Mouse (Mus musculus) Patski (cell line): Measurements from ENCODE around the gene Col4a2. TPM values are rescaled to one million over a fixed set of nuclear protein-coding genes. Genes with fewer than 3 reads are reported as not detected.

Experiments used
- ATAC-seq: fragments of 100-300 bp; one replicate; pipeline ENCODE4 v1.8.0; 2021
- CTCF ChIA-PET: fragments of 350-600 bp; sonication (Branson Sonifier 250); formaldehyde crosslinking; loops from one replicate; lab custom pipeline; 2022; ENCODE audit warnings: inconsistent platforms; lab: Charles Lee
- POLR2A ChIA-PET: fragments of 350-600 bp; sonication (Branson Sonifier 250); formaldehyde crosslinking; loops from one replicate; lab custom pipeline; 2022; ENCODE audit warnings: antibody characterized with exemption, inconsistent platforms; lab: Charles Lee
- DNase-seq: peaks from one replicate; pipeline ENCODE4 v3.0.0-alpha.2; 2011; ENCODE audit warnings: low read depth, low spot score
- H3K27me3 ChIP-seq: fragments of 371-371 bp; one replicate; pipeline ENCODE4 v1.5.1; 2021
- CTCF ChIP-seq: fragments of 100-300 bp; IDR thresholded peaks from one replicate; pipeline ENCODE4 v1.5.1; 2021
- in situ Hi-C: fragments of 300-500 bp; cut with MboI; formaldehyde crosslinking; loops from 3 replicates; pipeline ENCODE4 v1.11.1; 2018; ENCODE audit warnings: low pct_unique_long_range_greater_than_20kb, mixed read lengths
- polyA plus RNA-seq: library from polyadenylated mRNA; unstranded; gene quantifications from one replicate; pipeline ENCODE4 v1.2.3, GENCODE M21; 2021

The Col4a2 gene
- polyA plus RNA-seq, 1 experiment from 2014 or later: 206 TPM

- ATAC-seq: no peak
- TF ChIP-seq CTCF: no peak
- no peak for DNase-seq
- ChIA-PET CTCF (interaction anchor here (1.3 to 2.4 kb wide), 3 partner anchors 10 to 72 kb away, joined by 4 to 6 read pairs (median 5); no protein-coding TSS in a partner anchor), POLR2A (interaction anchor here (0.8 to 0.9 kb wide), 2 partner anchors 13 to 21 kb away, joined by 4 to 5 read pairs; no protein-coding TSS in a partner anchor)
- in situ Hi-C loops: no loop called here
- H3K27me3 ChIP-seq: no peaks in the 10 kb centered on the region
Measured at GRCm38 (mm10) chr8:11336346-11336745, 23.7 kb downstream of the Col4a2 start.

- ATAC-seq (no peak), DNase-seq (no peak)
- in situ Hi-C loops: no loop called here
- TF ChIP-seq CTCF: no peak
- no peaks in the 10 kb centered on the region for H3K27me3 ChIP-seq
- POLR2A ChIA-PET: no interaction called here
- CTCF ChIA-PET: no interaction called here
Measured at GRCm38 (mm10) chr8:11337642-11338041, 25.0 kb downstream of the Col4a2 start.

GRCm38 (mm10) chr8:11338507-11338906 is 25.9 kb downstream of the Col4a2 start:
- no peak for TF ChIP-seq CTCF
- H3K27me3 ChIP-seq: no peaks in the 10 kb centered on the region
- POLR2A ChIA-PET: no interaction called here
- ATAC-seq (no peak), DNase-seq (no peak)
- in situ Hi-C loops: no loop called here
- CTCF ChIA-PET: no interaction called here

- peak; percentile 82 for ATAC-seq
Measured at GRCm38 (mm10) chr8:11340310-11341110, 27.9 kb downstream of the Col4a2 start.

GRCm38 (mm10) chr8:11341111-11341566 is 28.5 kb downstream of the Col4a2 start:
- in situ Hi-C loops: no loop called here
- H3K27me3 ChIP-seq: no peaks in the 10 kb centered on the region
- no peak for TF ChIP-seq CTCF
- ChIA-PET POLR2A (no interaction called here), CTCF (interaction anchor here (1.0 to 1.7 kb wide), 2 partner anchors 17 to 26 kb away, joined by 3 to 4 read pairs; no protein-coding TSS in a partner anchor)
- no peak for ATAC-seq
- DNase-seq: no peak

More at GRCm38 (mm10) chr8:11340310-11341110, 27.9 kb downstream of the Col4a2 start:
- in situ Hi-C loops: no loop called here
- TF ChIP-seq CTCF: no peak
- POLR2A ChIA-PET: no interaction called here
- DNase-seq: no peak
- no peaks in the 10 kb centered on the region for H3K27me3 ChIP-seq
- CTCF ChIA-PET: interaction anchor here (1.7 kb wide), 1 partner anchor 25 kb away, joined by 4 read pairs; no protein-coding TSS in a partner anchor

GRCm38 (mm10) chr8:11344459-11344858 is 31.9 kb downstream of the Col4a2 start:
- in situ Hi-C loops: no loop called here
- TF ChIP-seq CTCF: no peak
- CTCF ChIA-PET: interaction anchor here (1.4 kb wide), 2 partner anchors 8 to 13 kb away, joined by 3 read pairs; no protein-coding TSS in a partner anchor
- DNase-seq (no peak), ATAC-seq (no peak)
- no peaks in the 10 kb centered on the region for H3K27me3 ChIP-seq
- POLR2A ChIA-PET: interaction anchor here (1.3 kb wide), 1 partner anchor 77 kb away, joined by 3 read pairs; no protein-coding TSS in a partner anchor

GRCm38 (mm10) chr8:11346225-11346624 is 33.6 kb downstream of the Col4a2 start:
- TF ChIP-seq CTCF: no peak
- no peak for ATAC-seq

GRCm38 (mm10) chr8:11347699-11348098 is 35.1 kb downstream of the Col4a2 start:
- ChIA-PET POLR2A (no interaction called here), CTCF (no interaction called here)
- TF ChIP-seq CTCF: no peak
- no peak for DNase-seq
- in situ Hi-C loops: no loop called here
- ATAC-seq: no peak
- H3K27me3 ChIP-seq: no peaks in the 10 kb centered on the region

More at GRCm38 (mm10) chr8:11346225-11346624, 33.6 kb downstream of the Col4a2 start:
- no peak for DNase-seq
- ChIA-PET POLR2A (interaction anchor here (1.0 kb wide), 1 partner anchor 18 kb away, joined by 3 read pairs; no protein-coding TSS in a partner anchor), CTCF (interaction anchor here (0.8 kb wide), 1 partner anchor 16 kb away, joined by 4 read pairs; no protein-coding TSS in a partner anchor)
- in situ Hi-C loops: no loop called here
- no peaks in the 10 kb centered on the region for H3K27me3 ChIP-seq

- CTCF ChIA-PET: no interaction called here
- TF ChIP-seq CTCF: no peak
- H3K27me3 ChIP-seq: no peaks in the 10 kb centered on the region
- in situ Hi-C loops: no loop called here
- DNase-seq (no peak), ATAC-seq (no peak)
- POLR2A ChIA-PET: interaction anchor here (0.7 kb wide), 1 partner anchor 22 kb away, joined by 6 read pairs; no protein-coding TSS in a partner anchor
Measured at GRCm38 (mm10) chr8:11348622-11349021, 36.0 kb downstream of the Col4a2 start.

GRCm38 (mm10) chr8:11351355-11351754 is 38.8 kb downstream of the Col4a2 start:
- no peaks in the 10 kb centered on the region for H3K27me3 ChIP-seq
- CTCF ChIA-PET: no interaction called here
- no peak for TF ChIP-seq CTCF
- DNase-seq (no peak), ATAC-seq (no peak)
- POLR2A ChIA-PET: no interaction called here
- in situ Hi-C loops: no loop called here
